Mouse (Mus musculus): ENCODE results near the gene Csk.

- no peak for TF ChIP-seq CTCF (IDR thresholded peaks at IDR 0.05; ENCODE audit: low read depth, low read length)
- TF ChIP-seq EP300 (IDR thresholded peaks at IDR 0.05; ENCODE audit: insufficient read depth, low read depth, low read length) = no peak
- no peak for TF ChIP-seq POLR2A (IDR thresholded peaks at IDR 0.05; ENCODE audit: insufficient read depth, low read length)
Measured at GRCm38 (mm10) chr9:57668277-57668676, 14.8 kb upstream of the Csk start.

Data from ES-Bruce4 (cell line).